Mouse (Mus musculus) stomach, postnatal 0 days (tissue): ENCODE results near the gene Mapk3.

Experiments used
- CTCF ChIP-seq: IDR thresholded peaks from 2 replicates; pipeline ENCODE4 v1.5.1; 2016; ENCODE audit warnings: antibody characterized with exemption, low read depth, mild to moderate bottlenecking, moderate library complexity
- EP300 ChIP-seq: optimal IDR thresholded peaks from 2 replicates; pipeline ENCODE3; 2016; ENCODE audit warnings: antibody characterized with exemption

DNA sequence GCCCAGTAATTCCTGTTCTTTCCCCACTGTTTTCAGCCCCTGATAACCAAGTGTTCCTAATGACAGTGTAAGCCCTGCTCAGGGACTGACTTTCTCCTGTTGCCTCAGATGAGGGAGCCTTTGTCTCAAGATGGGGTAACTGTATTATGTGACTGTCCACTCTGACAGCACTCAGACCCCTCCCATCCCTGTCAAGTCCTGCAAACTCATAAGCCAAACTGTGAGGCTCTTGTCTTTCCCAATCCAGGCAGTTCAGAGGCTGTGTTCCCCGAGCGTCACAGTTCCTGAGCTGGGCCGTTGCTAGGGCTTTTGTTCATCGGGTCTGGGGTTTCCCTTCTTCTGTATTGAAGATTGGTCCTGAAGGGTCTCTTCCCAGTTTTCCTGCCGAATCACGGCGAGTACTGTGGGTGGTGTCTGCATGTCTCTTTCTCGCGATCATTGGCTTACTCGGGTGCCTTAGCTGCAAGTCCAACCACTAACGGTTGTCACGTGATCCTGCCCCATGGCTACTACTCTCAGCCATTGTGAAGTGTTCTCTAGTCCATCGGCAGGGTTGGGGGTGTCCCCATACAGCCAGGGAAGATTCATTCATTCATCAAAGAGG lies 19.2 kb upstream of the Mapk3 start:
- TF ChIP-seq CTCF (no peak), EP300 (no peak)
